16 mouse cellular contexts compared by ENCODE assay signal in the genomic region with DNA sequence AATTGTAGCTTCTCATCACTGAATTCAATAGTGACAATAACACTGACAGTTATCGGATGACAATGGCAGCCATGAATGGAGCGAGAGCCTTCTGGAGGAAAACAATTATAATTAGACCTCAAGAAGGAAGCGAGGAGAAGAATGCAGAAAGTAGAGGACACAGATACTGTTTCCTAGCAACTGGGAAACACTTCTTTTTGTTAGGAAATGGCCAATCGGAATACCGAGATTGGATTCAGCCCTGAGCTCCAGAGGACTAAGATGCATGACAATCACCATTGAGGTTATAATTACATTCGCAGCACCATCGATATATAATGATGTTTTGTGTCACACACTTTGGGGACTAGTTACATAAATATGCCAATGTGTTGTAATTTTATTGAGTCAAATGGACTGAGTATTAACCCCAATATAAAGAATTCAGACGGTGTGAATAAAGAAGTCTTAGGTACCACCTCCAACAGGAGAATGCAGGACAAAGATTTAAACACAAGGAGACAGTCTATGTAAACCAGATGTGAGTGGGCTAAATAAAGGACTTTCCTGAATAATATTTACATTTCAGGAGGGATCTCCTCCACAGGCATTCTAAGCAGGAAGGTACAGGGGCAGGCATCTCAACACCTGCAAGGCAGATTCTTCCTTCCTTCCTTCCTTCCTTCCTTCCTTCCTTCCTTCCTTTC. TPM values are rescaled to one million over a fixed set of nuclear protein-coding genes. Genes with fewer than 3 reads are reported as not detected.
A peak's percentile ranks its signal among the peaks of the same experiment; 100 is the strongest.
DNase-seq lines count a peak whose midpoint lies in the region; ATAC-seq and TF ChIP-seq lines count a peak whose summit lies in the region.
"Had no signal": no experiment of that assay in that cellular context is flagged by ENCODE, and none has a peak within 500 bp of the region (broad histone marks: within the 10 kb centered on the region; RNA-seq: fewer than 3 reads in every experiment).

No protein-coding gene starts in this region.

- DNase-seq in frontal cortex, adult 2 months (ENCODE audit: extremely low spot score in 1 of 2, low spot score in 1 of 2) = no peak
- peak; percentile 79 for DNase-seq in R1 (ENCODE audit: low read depth, low spot score)
- peak; percentile 60 for DNase-seq in brain, embryonic 14.5 days (ENCODE audit: low read depth)
- peak; percentile 48 for DNase-seq in retina, embryonic 14.5 days (ENCODE audit: low spot score)
- DNase-seq in right cerebral cortex, postnatal 4 days = no peak
- DNase-seq in left cerebral cortex, postnatal 25 days (ENCODE audit: low spot score in 2 of 2) = no peak
- DNase-seq: adrenal gland, postnatal 14 days; B cell, adult 2 months; cerebellum, adult 9-11 months; kidney, adult 11 months; kidney, postnatal 4 days; liver, embryonic 13.5 days; lung, adult 2 months; lung, postnatal 14 days; right cerebral cortex, postnatal 14 days had no signal

- ATAC-seq in frontal cortex, adult (ENCODE audit: low TSS enrichment) = peak; percentile 44

- TF ChIP-seq CTCF in brain, embryonic 14.5 days (IDR thresholded peaks at IDR 0.05; ENCODE audit: borderline replicate concordance, extremely low read depth, insufficient read depth, insufficient read length) = no peak

- no peak for TF ChIP-seq POLR2A in brain, embryonic 14.5 days (IDR thresholded peaks at IDR 0.05; ENCODE audit: borderline replicate concordance, extremely low read depth, insufficient read depth, insufficient read length, poor library complexity, severe bottlenecking)

- intact Hi-C loops in left cerebral cortex, postnatal 25 days (cut with DNase I) = no loop called here

RNA-seq across cellular contexts. Expression of gene Sestd1, which starts 53.1 kb away (rescaled TPM):
- 31.2 and 31.4 TPM in 2 replicates for polyA plus RNA-seq in frontal cortex, adult 2 months (2012; rRNA removed)
- 46.6 and 60.2 TPM in 2 replicates for polyA plus RNA-seq in brain, embryonic 14.5 days (2012; rRNA removed)
- 10 to 100 TPM; 62.3 to 64.6 TPM for total RNA-seq in left cerebral cortex, postnatal 25 days (2021)

Comparison
In these comparisons a context has a peak if more than half of its experiments do, and no peak if none do; other contexts are left out.
1. DNase-seq: peak in R1 (single experiment), brain, embryonic 14.5 days (single experiment) and retina, embryonic 14.5 days (single experiment); none in frontal cortex, adult 2 months (0 of 2), right cerebral cortex, postnatal 4 days (single experiment) and left cerebral cortex, postnatal 25 days (0 of 2).